Mouse (Mus musculus): ENCODE results near the gene Ccz1. TPM values are rescaled to one million over a fixed set of nuclear protein-coding genes. Genes with fewer than 3 reads are reported as not detected.

The Ccz1 gene
- polyA plus RNA-seq, 1 experiment from 2014 or later = 51.5 TPM

Other genes starting within 250 kb of the Ccz1 start
- gene Eif2ak1, start 197.1 kb downstream of the Ccz1 start, polyA plus RNA-seq (2014; fragmentation: Nextera tagmentation; extraction: Ambion mirVana) = 25.2 and 25.9 TPM in 2 replicates
- gene Ankrd61, start 117.2 kb downstream of the Ccz1 start, polyA plus RNA-seq (2014; fragmentation: Nextera tagmentation; extraction: Ambion mirVana) = 0.26 TPM in 1 of 2 replicates, not detected in the other
- gene Aimp2, start 105.0 kb downstream of the Ccz1 start, polyA plus RNA-seq (2014; fragmentation: Nextera tagmentation; extraction: Ambion mirVana) = 86.9 and 95.2 TPM in 2 replicates
- 19.2 and 20.9 TPM in 2 replicates for gene Pms2, start 104.9 kb downstream of the Ccz1 start, polyA plus RNA-seq (2014; fragmentation: Nextera tagmentation; extraction: Ambion mirVana)
- 0.70 and 0.73 TPM in 2 replicates for gene Gm42421, start 86.7 kb downstream of the Ccz1 start, polyA plus RNA-seq (2014; fragmentation: Nextera tagmentation; extraction: Ambion mirVana)
- gene Rsph10b, start 81.8 kb downstream of the Ccz1 start, polyA plus RNA-seq (2014; fragmentation: Nextera tagmentation; extraction: Ambion mirVana) = 1.1 and 1.8 TPM in 2 replicates
- not detected in 2 replicates for gene Ocm, start 11.8 kb upstream of the Ccz1 start, polyA plus RNA-seq (2014; fragmentation: Nextera tagmentation; extraction: Ambion mirVana)
- 4.4 and 4.7 TPM in 2 replicates for gene Lmtk2, start 85.6 kb upstream of the Ccz1 start, polyA plus RNA-seq (2014; fragmentation: Nextera tagmentation; extraction: Ambion mirVana)
- 0.05 and 0.09 TPM in 2 replicates for gene Bhlha15, start 175.4 kb upstream of the Ccz1 start, polyA plus RNA-seq (2014; fragmentation: Nextera tagmentation; extraction: Ambion mirVana)
- gene Tecpr1, start 208.7 kb upstream of the Ccz1 start, polyA plus RNA-seq (2014; fragmentation: Nextera tagmentation; extraction: Ambion mirVana) = 12.6 and 14.4 TPM in 2 replicates
- 187 and 204 TPM in 2 replicates for gene Bri3, start 229.6 kb upstream of the Ccz1 start, polyA plus RNA-seq (2014; fragmentation: Nextera tagmentation; extraction: Ambion mirVana)

Data from heart, embryonic 14.5 days (tissue).